Mouse (Mus musculus): ENCODE data around the gene Onecut1. TPM values are rescaled to one million over a fixed set of nuclear protein-coding genes. Genes with fewer than 3 reads are reported as not detected.

Onecut1 gene
- not detected for total RNA-seq (2021)
- long read RNA-seq, experiment 1: 0 reads
- long read RNA-seq, experiment 2: 0 reads

GRCm38 (mm10) chr9:74861561-74861980 lies at the start of gene Onecut1:
Gene Onecut1, plus strand, starts transcription at chr9:74861921.
- DNase-seq (ENCODE audit: low spot score in 2 of 2): peak; percentile 42 to 53

- no peak for DNase-seq (ENCODE audit: low spot score in 2 of 2)
These were observed 41.8 kb upstream of the Onecut1 start for GRCm38 (mm10) chr9:74819736-74820511.

GRCm38 (mm10) chr9:74825102-74825501 lies 36.6 kb upstream of the Onecut1 start:
- DNase-seq (ENCODE audit: low spot score in 2 of 2): no peak

GRCm38 (mm10) chr9:74829206-74829605 lies 32.5 kb upstream of the Onecut1 start:
- DNase-seq (ENCODE audit: low spot score in 2 of 2): no peak

GRCm38 (mm10) chr9:74842890-74843289 lies 18.8 kb upstream of the Onecut1 start:
- no peak for DNase-seq (ENCODE audit: low spot score in 2 of 2)

- no peak for DNase-seq (ENCODE audit: low spot score in 2 of 2)
These were observed 14.6 kb upstream of the Onecut1 start for GRCm38 (mm10) chr9:74846867-74847830.

- no peak for DNase-seq (ENCODE audit: low spot score in 2 of 2)
These were observed 13.1 kb upstream of the Onecut1 start for GRCm38 (mm10) chr9:74848411-74849194.

GRCm38 (mm10) chr9:74849195-74849978 lies 12.3 kb upstream of the Onecut1 start:
- DNase-seq (ENCODE audit: low spot score in 2 of 2): no peak

GRCm38 (mm10) chr9:74849979-74850780 lies 11.5 kb upstream of the Onecut1 start:
- DNase-seq (ENCODE audit: low spot score in 2 of 2): no peak

GRCm38 (mm10) chr9:74850781-74851145 lies 11.0 kb upstream of the Onecut1 start:
- DNase-seq (ENCODE audit: low spot score in 2 of 2): no peak

GRCm38 (mm10) chr9:74851601-74852000 lies 10.1 kb upstream of the Onecut1 start:
- DNase-seq (ENCODE audit: low spot score in 2 of 2): no peak

- DNase-seq (ENCODE audit: low spot score in 2 of 2): no peak
These were observed 9.4 kb upstream of the Onecut1 start for GRCm38 (mm10) chr9:74852361-74852760.

- no peak for DNase-seq (ENCODE audit: low spot score in 2 of 2)
These were observed 8.3 kb upstream of the Onecut1 start for GRCm38 (mm10) chr9:74853191-74854072.

- DNase-seq (ENCODE audit: low spot score in 2 of 2): no peak
These were observed 7.6 kb upstream of the Onecut1 start for GRCm38 (mm10) chr9:74854073-74854591.

- no peak for DNase-seq (ENCODE audit: low spot score in 2 of 2)
These were observed 6.3 kb upstream of the Onecut1 start for GRCm38 (mm10) chr9:74855446-74855845.

- DNase-seq (ENCODE audit: low spot score in 2 of 2): no peak
These were observed 4.9 kb upstream of the Onecut1 start for GRCm38 (mm10) chr9:74856578-74857507.

GRCm38 (mm10) chr9:74857508-74857840 lies 4.2 kb upstream of the Onecut1 start:
- DNase-seq (ENCODE audit: low spot score in 2 of 2): no peak

Data from adrenal gland, adult 18-20 months (tissue).